Comparison of ENCODE assay signal across 8 mouse cellular contexts in the genomic region with DNA sequence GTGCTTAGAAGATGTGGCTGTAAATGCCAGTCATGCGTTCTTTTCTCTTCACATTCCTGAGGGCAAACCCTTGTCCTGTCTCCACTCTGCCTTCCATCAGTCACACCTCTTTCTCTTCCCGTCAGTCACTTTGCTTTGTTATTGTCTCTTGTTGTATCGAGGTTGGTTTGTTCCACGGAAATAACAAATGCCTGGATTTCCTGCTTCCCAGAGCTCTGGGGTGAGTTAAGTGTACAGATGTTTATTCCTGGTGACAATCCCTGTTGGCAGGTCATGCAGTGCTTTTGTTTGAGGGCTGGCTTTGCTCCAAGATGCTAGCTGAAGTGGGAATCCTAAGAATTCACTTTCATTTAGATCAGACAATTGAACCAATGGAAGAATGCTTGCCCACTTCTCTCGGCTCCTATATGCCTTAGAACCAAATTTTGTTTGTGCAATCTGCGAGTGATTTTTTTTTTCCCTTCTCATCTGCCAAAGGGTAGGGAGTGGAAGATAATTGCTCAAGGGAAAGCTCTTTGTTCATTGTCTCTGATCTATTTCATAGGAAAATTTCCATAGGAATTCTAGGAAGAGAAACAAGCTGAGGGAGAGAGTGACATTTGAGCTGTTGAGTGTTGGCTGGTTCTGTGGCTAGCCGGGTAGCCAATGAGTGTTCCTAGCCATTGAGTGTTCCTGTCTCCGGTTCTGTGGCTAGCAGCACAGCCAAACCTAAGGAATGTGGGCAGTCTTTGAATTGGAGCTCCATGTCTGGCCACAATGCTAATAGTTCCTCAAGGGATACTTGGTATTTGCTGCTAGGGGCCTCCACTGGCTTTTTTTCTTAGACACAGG.
DNase-seq lines count a peak whose midpoint lies in the region; ATAC-seq lines count a peak whose summit lies in the region.

No protein-coding gene starts in this region.

- peaks cover 7% of the 10 kb centered on the region; the same call in 1 of the 2 replicates for H3K4me1 ChIP-seq in forebrain, embryonic 14.5 days (ENCODE audit: control insufficient read depth, insufficient read depth, low read length)
- peaks cover 19% of the 10 kb centered on the region for H3K4me1 ChIP-seq in forebrain, embryonic 13.5 days
- 0 out of 2 replicates have a peak, but pooled peaks cover 3% of the 10 kb centered on the region for H3K4me1 ChIP-seq in hindbrain, embryonic 16.5 days (ENCODE audit: control insufficient read depth, insufficient read depth, low read depth, low read length)

- peak; percentile 33 for DNase-seq in forebrain, embryonic 14.5 days (ENCODE audit: low spot score)
- DNase-seq in fibroblast of lung, adult 2 months (ENCODE audit: low read depth), result peak; percentile 86
- DNase-seq in lung, postnatal 14 days, result peak; percentile 81
- no peak for DNase-seq in spleen, postnatal 4 days (ENCODE audit: low spot score in 2 of 2)
- DNase-seq in frontal cortex, adult 2 months (ENCODE audit: extremely low spot score in 1 of 2, low spot score in 1 of 2), result no peak

- 13% methylated on average over 8 of the region's 8 CpGs for WGBS in forebrain, embryonic 14.5 days
- 16% methylated on average over 8 of the region's 8 CpGs for WGBS in forebrain, embryonic 13.5 days
- 8% methylated on average over 8 of the region's 8 CpGs for WGBS in hindbrain, embryonic 16.5 days

- ATAC-seq in forebrain, embryonic 14.5 days, result no peak
- no peak for ATAC-seq in forebrain, embryonic 13.5 days
- ATAC-seq in hindbrain, embryonic 16.5 days, result no peak
- ATAC-seq in monocyte, adult 5-6 weeks (replicated peaks; ENCODE audit: insufficient number of reproducible peaks, low FRiP score, low TSS enrichment, poor library complexity, severe bottlenecking), result no peak

- no peak overlapping the region for H3K9ac ChIP-seq in forebrain, embryonic 14.5 days (ENCODE audit: low read length)
- no peak overlapping the region for H3K9ac ChIP-seq in forebrain, embryonic 13.5 days
- no peak overlapping the region for H3K9ac ChIP-seq in hindbrain, embryonic 16.5 days (ENCODE audit: low read depth, low read length)

- no peaks in the 10 kb centered on the region for H3K9me3 ChIP-seq in forebrain, embryonic 14.5 days (replicated peaks; ENCODE audit: control insufficient read depth, low read length)
- no peaks in the 10 kb centered on the region for H3K9me3 ChIP-seq in forebrain, embryonic 13.5 days (replicated peaks)
- H3K9me3 ChIP-seq in hindbrain, embryonic 16.5 days (ENCODE audit: control insufficient read depth, low read length), result no peaks in the 10 kb centered on the region

- no peaks in the 10 kb centered on the region for H3K27me3 ChIP-seq in forebrain, embryonic 14.5 days (replicated peaks; ENCODE audit: control insufficient read depth, insufficient read depth, low read length)
- H3K27me3 ChIP-seq in forebrain, embryonic 13.5 days, result no peaks in the 10 kb centered on the region
- no peaks in the 10 kb centered on the region for H3K27me3 ChIP-seq in hindbrain, embryonic 16.5 days (replicated peaks; ENCODE audit: control insufficient read depth, insufficient read depth, low read length)

- H3K4me3 ChIP-seq in forebrain, embryonic 14.5 days (ENCODE audit: low read depth, low read length), result no peak overlapping the region
- no peak overlapping the region for H3K4me3 ChIP-seq in forebrain, embryonic 13.5 days
- H3K4me3 ChIP-seq in hindbrain, embryonic 16.5 days (ENCODE audit: low read length), result no peak overlapping the region

- no peaks in the 10 kb centered on the region for H3K36me3 ChIP-seq in forebrain, embryonic 14.5 days (ENCODE audit: control insufficient read depth, insufficient read depth, low read length)
- H3K36me3 ChIP-seq in forebrain, embryonic 13.5 days (ENCODE audit: poor library complexity, severe bottlenecking), result no peaks in the 10 kb centered on the region
- no peaks in the 10 kb centered on the region for H3K36me3 ChIP-seq in hindbrain, embryonic 16.5 days (ENCODE audit: control insufficient read depth, insufficient read depth, low read length)

- no peak overlapping the region for H3K4me2 ChIP-seq in forebrain, embryonic 14.5 days (ENCODE audit: low read length)
- no peak overlapping the region for H3K4me2 ChIP-seq in forebrain, embryonic 13.5 days
- peak overlapping the region; percentile 4; the same call in 1 of the 2 replicates for H3K4me2 ChIP-seq in hindbrain, embryonic 16.5 days (ENCODE audit: low read length)

- no peak overlapping the region for H3K27ac ChIP-seq in forebrain, embryonic 14.5 days (ENCODE audit: low read depth, low read length)
- no peak overlapping the region for H3K27ac ChIP-seq in forebrain, embryonic 13.5 days
- no peak overlapping the region for H3K27ac ChIP-seq in hindbrain, embryonic 16.5 days (ENCODE audit: low read depth, low read length)

Comparison
In these comparisons a context has a peak if more than half of its experiments do, and no peak if none do; other contexts are left out.
1. DNase-seq: peak in forebrain, embryonic 14.5 days (single experiment), fibroblast of lung, adult 2 months (single experiment) and lung, postnatal 14 days (single experiment); none in spleen, postnatal 4 days (0 of 2) and frontal cortex, adult 2 months (0 of 2).